Mouse (Mus musculus) MEL (cell line): ENCODE measurements around the gene Nadk. TPM values are rescaled to one million over a fixed set of nuclear protein-coding genes. Genes with fewer than 3 reads are reported as not detected.

Source experiments
- DNase-seq: peaks from one replicate; pipeline ENCODE4 v3.0.0; 2011; ENCODE audit warnings: low read depth, low spot score
- H3K27ac ChIP-seq: 2 replicates; pipeline ENCODE4 v1.5.1; 2012; ENCODE audit warnings: low read depth, mild to moderate bottlenecking, control low read depth, low read length, moderate library complexity; ENCODE audit not compliant: control insufficient read depth
- H3K27me3 ChIP-seq, 2 experiments: fragments of 150-350 bp in 1 of 2; sonication (generic) in 1 of 2; 2 replicates each; pipeline ENCODE4 v1.6.1; 2012; ENCODE audit warnings: low read length in 2 of 2, mild to moderate bottlenecking in 2 of 2, improper control_type of control experiment in 1 of 2, moderate library complexity in 1 of 2; ENCODE audit not compliant: insufficient read depth in 2 of 2, control insufficient read depth in 1 of 2
- H3K36me3 ChIP-seq, 2 experiments: 2 replicates each; pipeline ENCODE4 v1.6.1; 2012 to 2014; ENCODE audit warnings: low read length in 2 of 2, improper control_type of control experiment in 1 of 2, inconsistent platforms in 1 of 2, mild to moderate bottlenecking in 1 of 2; ENCODE audit not compliant: insufficient read depth in 2 of 2, control insufficient read depth in 1 of 2
- H3K4me1 ChIP-seq, 2 experiments: fragments of 150-350 bp in 1 of 2; sonication (generic) in 1 of 2; 2 replicates each; pipeline ENCODE4 v1.6.1; 2012; ENCODE audit warnings: low read length in 2 of 2, improper control_type of control experiment in 1 of 2, mild to moderate bottlenecking in 1 of 2; ENCODE audit not compliant: insufficient read depth in 2 of 2, control insufficient read depth in 1 of 2
- H3K4me3 ChIP-seq, 2 experiments: fragments of 150-350 bp in 1 of 2; sonication (generic) in 1 of 2; 2 replicates each; pipeline ENCODE4 v1.5.1; 2012; ENCODE audit warnings: low read depth in 2 of 2, low read length in 2 of 2, mild to moderate bottlenecking in 2 of 2, moderate library complexity in 2 of 2, control low read depth in 1 of 2, improper control_type of control experiment in 1 of 2; ENCODE audit not compliant: control insufficient read depth in 1 of 2, insufficient read depth in 1 of 2
- H3K79me2 ChIP-seq: 2 replicates; pipeline ENCODE4 v1.6.1; 2012; ENCODE audit warnings: mild to moderate bottlenecking, low read length, moderate library complexity; ENCODE audit not compliant: control insufficient read depth, poor library complexity, insufficient read depth
- H3K9ac ChIP-seq: 2 replicates; pipeline ENCODE4 v1.6.1; 2012; ENCODE audit warnings: low read depth, mild to moderate bottlenecking, control low read depth, low read length, moderate library complexity; ENCODE audit not compliant: control insufficient read depth, poor library complexity, severe bottlenecking
- H3K9me3 ChIP-seq: fragments of 150-350 bp; sonication (generic); replicated peaks from 2 replicates; pipeline ENCODE4 v1.6.1; 2012; ENCODE audit warnings: mild to moderate bottlenecking, low read length, improper control_type of control experiment, moderate library complexity; ENCODE audit not compliant: insufficient read depth
- BHLHE40 ChIP-seq: IDR thresholded peaks from 2 replicates; pipeline ENCODE4 v1.6.1; 2012; ENCODE audit warnings: low read depth, mild to moderate bottlenecking, inconsistent platforms, low read length, improper control_type of control experiment, borderline replicate concordance
- CHD1 ChIP-seq: IDR thresholded peaks from 2 replicates; pipeline ENCODE4 v1.6.1; 2012; ENCODE audit warnings: low read depth, mild to moderate bottlenecking, inconsistent platforms, low read length, improper control_type of control experiment
- CHD2 ChIP-seq: IDR thresholded peaks from 2 replicates; pipeline ENCODE4 v1.6.1; 2011; ENCODE audit warnings: low read length, improper control_type of control experiment
- CTCF ChIP-seq, 3 experiments: IDR thresholded peaks in 2 of 3; conservative IDR thresholded peaks in 1 of 3; 2 replicates each; pipeline ENCODE4 v1.5.1; 2011 to 2012; ENCODE audit warnings: low read length in 3 of 3, low read depth in 2 of 3, mild to moderate bottlenecking in 2 of 3, improper control_type of control experiment in 1 of 3, inconsistent platforms in 1 of 3, mixed read lengths in 1 of 3, moderate library complexity in 1 of 3; ENCODE audit not compliant: control insufficient read depth in 1 of 3, insufficient read depth in 1 of 3, poor library complexity in 1 of 3, severe bottlenecking in 1 of 3
- E2F4 ChIP-seq: IDR thresholded peaks from 2 replicates; pipeline ENCODE4 v1.6.1; 2011; ENCODE audit warnings: low read depth, low read length, improper control_type of control experiment, borderline replicate concordance
- ELF1 ChIP-seq: IDR thresholded peaks from 2 replicates; pipeline ENCODE4 v1.6.1; 2014; ENCODE audit warnings: low read depth, mild to moderate bottlenecking, inconsistent platforms, low read length, improper control_type of control experiment, moderate library complexity
- EP300 ChIP-seq, 2 experiments: IDR thresholded peaks; 2 replicates each; pipeline ENCODE4 v1.6.1; 2011; ENCODE audit warnings: improper control_type of control experiment in 2 of 2, low read length in 2 of 2, low read depth in 1 of 2, mild to moderate bottlenecking in 1 of 2
- ETS1 ChIP-seq: IDR thresholded peaks from 2 replicates; pipeline ENCODE4 v1.6.1; 2012; ENCODE audit warnings: low read depth, mild to moderate bottlenecking, inconsistent platforms, low read length, improper control_type of control experiment, moderate library complexity
- GABPA ChIP-seq: IDR thresholded peaks from 2 replicates; pipeline ENCODE4 v1.6.1; 2012; ENCODE audit warnings: low read depth, mild to moderate bottlenecking, inconsistent platforms, low read length, improper control_type of control experiment, moderate library complexity
- GATA1 ChIP-seq: IDR thresholded peaks from 2 replicates; pipeline ENCODE4 v1.6.1; 2011; ENCODE audit warnings: low read depth, low read length, improper control_type of control experiment
- HCFC1 ChIP-seq: IDR thresholded peaks from 2 replicates; pipeline ENCODE4 v1.6.1; 2012; ENCODE audit warnings: low read depth, mild to moderate bottlenecking, inconsistent platforms, low read length, improper control_type of control experiment, moderate library complexity
- JUND ChIP-seq: IDR thresholded peaks from 2 replicates; pipeline ENCODE4 v1.6.1; 2011; ENCODE audit warnings: low read depth, mild to moderate bottlenecking, improper control_type of control experiment, low read length
- KAT2A ChIP-seq: conservative IDR thresholded peaks from 2 replicates; pipeline ENCODE4 v1.6.1; 2012; ENCODE audit warnings: low read depth, low read length, improper control_type of control experiment, inconsistent platforms
- MAFK ChIP-seq: IDR thresholded peaks from 2 replicates; pipeline ENCODE4 v1.6.1; 2011; ENCODE audit warnings: low read depth, mild to moderate bottlenecking, low read length, improper control_type of control experiment, borderline replicate concordance
- MAX ChIP-seq: IDR thresholded peaks from 2 replicates; pipeline ENCODE4 v1.6.1; 2011; ENCODE audit warnings: low read length, improper control_type of control experiment
- MAZ ChIP-seq: IDR thresholded peaks from 2 replicates; pipeline ENCODE4 v1.6.1; 2012; ENCODE audit warnings: low read depth, mild to moderate bottlenecking, inconsistent platforms, low read length, improper control_type of control experiment
- MEF2A ChIP-seq: IDR thresholded peaks from 2 replicates; pipeline ENCODE4 v1.6.1; 2014; ENCODE audit warnings: low read depth, mild to moderate bottlenecking, inconsistent platforms, low read length, improper control_type of control experiment; ENCODE audit not compliant: poor library complexity, insufficient replicate concordance, severe bottlenecking; ENCODE audit errors: extremely low read depth
- MXI1 ChIP-seq: IDR thresholded peaks from 2 replicates; pipeline ENCODE4 v1.6.1; 2011; ENCODE audit warnings: mild to moderate bottlenecking, low read depth, low read length, improper control_type of control experiment
- MYB ChIP-seq: IDR thresholded peaks from 2 replicates; pipeline ENCODE4 v1.6.1; 2011; ENCODE audit warnings: mild to moderate bottlenecking, low read depth, low read length, improper control_type of control experiment
- MYC ChIP-seq: IDR thresholded peaks from 2 replicates; pipeline ENCODE4 v1.6.1; 2011; ENCODE audit warnings: low read depth, mild to moderate bottlenecking, low read length, improper control_type of control experiment, moderate library complexity
- NRF1 ChIP-seq: IDR thresholded peaks from 2 replicates; pipeline ENCODE4 v1.6.1; 2014; ENCODE audit warnings: low read depth, mild to moderate bottlenecking, inconsistent platforms, low read length, improper control_type of control experiment, moderate library complexity; ENCODE audit not compliant: poor library complexity, insufficient read depth, severe bottlenecking
- POLR2A ChIP-seq, 2 experiments: IDR thresholded peaks; 2 replicates each; pipeline ENCODE4 v1.6.1; 2011 to 2012; ENCODE audit warnings: low read length in 2 of 2, mild to moderate bottlenecking in 2 of 2, control low read depth in 1 of 2, improper control_type of control experiment in 1 of 2, low read depth in 1 of 2, moderate library complexity in 1 of 2; ENCODE audit not compliant: control insufficient read depth in 1 of 2, insufficient read depth in 1 of 2, poor library complexity in 1 of 2
- POLR2AphosphoS2 ChIP-seq: IDR thresholded peaks from 2 replicates; pipeline ENCODE4 v1.6.1; 2011; ENCODE audit warnings: low read length, improper control_type of control experiment
- POLR2AphosphoS5 ChIP-seq: IDR thresholded peaks from 2 replicates; pipeline ENCODE4 v1.6.1; 2012; ENCODE audit warnings: low read depth, borderline replicate concordance, mild to moderate bottlenecking, inconsistent platforms, low read length, moderate library complexity, mixed read lengths
- RAD21 ChIP-seq: IDR thresholded peaks from 2 replicates; pipeline ENCODE4 v1.6.1; 2011; ENCODE audit warnings: mild to moderate bottlenecking, low read depth, low read length, improper control_type of control experiment
- RCOR1 ChIP-seq: IDR thresholded peaks from 2 replicates; pipeline ENCODE4 v1.6.1; 2012; ENCODE audit warnings: low read depth, mild to moderate bottlenecking, inconsistent platforms, low read length, improper control_type of control experiment
- SIN3A ChIP-seq: IDR thresholded peaks from 2 replicates; pipeline ENCODE4 v1.6.1; 2012; ENCODE audit warnings: low read length, improper control_type of control experiment, inconsistent platforms
- SMC3 ChIP-seq: IDR thresholded peaks from 2 replicates; pipeline ENCODE4 v1.6.1; 2011; ENCODE audit warnings: low read depth, low read length, improper control_type of control experiment
- TAL1 ChIP-seq: IDR thresholded peaks from 2 replicates; pipeline ENCODE4 v1.6.1; 2012; ENCODE audit warnings: mild to moderate bottlenecking, inconsistent platforms, low read length, moderate library complexity, mixed read lengths
- TBP ChIP-seq: IDR thresholded peaks from 2 replicates; pipeline ENCODE4 v1.8.0; 2011; ENCODE audit warnings: low read depth, low read length, improper control_type of control experiment
- TCF12 ChIP-seq: IDR thresholded peaks from 2 replicates; pipeline ENCODE4 v1.6.1; 2014; ENCODE audit warnings: low read depth, mild to moderate bottlenecking, inconsistent platforms, low read length, improper control_type of control experiment, moderate library complexity
- USF1 ChIP-seq: IDR thresholded peaks from 2 replicates; pipeline ENCODE4 v1.6.1; 2014; ENCODE audit warnings: low read depth, mild to moderate bottlenecking, inconsistent platforms, low read length, improper control_type of control experiment, moderate library complexity
- USF2 ChIP-seq, 2 experiments: IDR thresholded peaks; 2 replicates each; pipeline ENCODE4 v1.6.1; 2011 to 2012; ENCODE audit warnings: improper control_type of control experiment in 2 of 2, low read length in 2 of 2, borderline replicate concordance in 1 of 2, inconsistent platforms in 1 of 2, low read depth in 1 of 2, mild to moderate bottlenecking in 1 of 2; ENCODE audit not compliant: insufficient read depth in 1 of 2
- ZC3H11A ChIP-seq: IDR thresholded peaks from 2 replicates; pipeline ENCODE4 v1.6.1; 2012; ENCODE audit warnings: low read depth, mild to moderate bottlenecking, inconsistent platforms, low read length, improper control_type of control experiment
- ZKSCAN1 ChIP-seq: IDR thresholded peaks from 2 replicates; pipeline ENCODE4 v1.6.1; 2012; ENCODE audit warnings: low read depth, mild to moderate bottlenecking, inconsistent platforms, low read length, improper control_type of control experiment, moderate library complexity
- ZMIZ1 ChIP-seq: IDR thresholded peaks from 2 replicates; pipeline ENCODE4 v1.6.1; 2012; ENCODE audit warnings: low read depth, mild to moderate bottlenecking, inconsistent platforms, low read length, improper control_type of control experiment, moderate library complexity
- ZNF384 ChIP-seq: IDR thresholded peaks from 2 replicates; pipeline ENCODE4 v1.6.1; 2012; ENCODE audit warnings: low read depth, mild to moderate bottlenecking, inconsistent platforms, low read length, improper control_type of control experiment
- polyA plus RNA-seq, 2 experiments: library from polyadenylated mRNA; stranded (reverse) in 1 of 2; unstranded in 1 of 2; fragments of >175 nt in 1 of 2; fragments of >200 nt in 1 of 2; gene quantifications; 2 replicates each; pipeline versions ENCODE4 v1.2.1 to v1.2.4; 2012; ENCODE audit warnings: low replicate concordance in 2 of 2, low read depth in 1 of 2; ENCODE audit not compliant: insufficient read length in 2 of 2, insufficient read depth in 1 of 2, missing spikeins in 1 of 2
- total RNA-seq: library from RNA; depleted of rRNA; stranded (reverse); fragments of 300-350 nt; gene quantifications from 2 replicates; pipeline ENCODE4 v1.2.3, GENCODE M21; 2012

Gene Nadk
- total and polyA plus RNA-seq, 3 experiments = 53.2 to 258 (median 151) TPM

DNA sequence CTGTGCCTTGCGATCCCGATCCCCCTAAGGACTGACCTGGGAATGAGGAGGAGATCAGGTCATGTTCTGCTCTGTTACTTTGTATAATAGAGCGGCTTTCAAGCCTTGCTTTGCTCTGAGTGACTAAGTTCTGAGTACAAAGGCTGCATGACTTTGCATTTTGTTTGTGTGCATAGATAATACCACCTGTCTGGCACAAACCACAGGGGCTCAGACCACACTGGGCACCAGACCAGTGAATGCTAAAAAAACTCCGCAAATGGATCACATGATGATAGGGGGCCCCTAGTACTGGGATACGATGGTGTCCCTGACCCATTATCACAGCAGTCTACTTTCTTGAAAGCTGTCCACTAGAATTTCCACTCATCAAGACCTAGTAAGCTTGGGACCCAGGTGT lies 34.4 kb downstream of the Nadk start:
- H3K27ac ChIP-seq = peak overlapping the region; percentile 47
- peak; percentile 80 for DNase-seq
- H3K9me3 ChIP-seq = no peaks in the 10 kb centered on the region
- peaks cover 23 to 29% of the 10 kb centered on the region in 2 experiments for H3K4me1 ChIP-seq
- H3K79me2 ChIP-seq = no peaks in the 10 kb centered on the region; the same call in 1 of the 2 replicates
- peaks cover 0 to 22% of the 10 kb centered on the region in 2 experiments; a peak in 2 of 4 replicates for H3K36me3 ChIP-seq
- peak overlapping the region in 1 of 2 experiments; percentile 43; a peak in 2 of 4 replicates for H3K4me3 ChIP-seq
- no peak overlapping the region; the same call in 1 of the 2 replicates for H3K9ac ChIP-seq
- no peaks in the 10 kb centered on the region for H3K27me3 ChIP-seq
- TF ChIP-seq ZMIZ1 (no peak), MAFK (peak; percentile 47; the same call in 1 of the 2 replicates), KAT2A (no peak), NRF1 (no peak), RCOR1 (peak; percentile 63), EP300 (IDR thresholded peaks at IDR 0.05; ENCODE audit: low read depth in 1 of 2, low read length in 2 of 2) (peak; percentile 85 to 89), MYC (no peak), USF2 (IDR thresholded peaks at IDR 0.05; ENCODE audit: borderline replicate concordance in 1 of 2, insufficient read depth in 1 of 2, low read depth in 1 of 2, low read length in 2 of 2) (0 out of 4 replicates have a peak, but pooled peaks of 1 of the 2 experiments have one; percentile 49), HCFC1 (no peak), ZC3H11A (no peak), MEF2A (no peak), CHD2 (no peak), BHLHE40 (peak; percentile 58; the same call in 1 of the 2 replicates), GATA1 (peak; percentile 73), POLR2AphosphoS2 (no peak), USF1 (peak; percentile 88), MAX (no peak; the same call in 1 of the 2 replicates), TBP (no peak), POLR2AphosphoS5 (no peak), GABPA (peak; percentile 74), MAZ (0 out of 2 replicates have a peak, but pooled peaks have one; percentile 15), TCF12 (peak; percentile 88), RAD21 (no peak), ELF1 (no peak), CTCF (IDR thresholded peaks at IDR 0.05 in 2 of 3, conservative IDR thresholded peaks at IDR 0.05 in 1 of 3; ENCODE audit: control insufficient read depth in 1 of 3, insufficient read depth in 1 of 3, low read depth in 2 of 3, low read length in 3 of 3, poor library complexity in 1 of 3, severe bottlenecking in 1 of 3) (no peak), MXI1 (peak; percentile 41; the same call in 1 of the 2 replicates), ZNF384 (peak; percentile 88), SIN3A (0 out of 2 replicates have a peak, but pooled peaks have one; percentile 42), MYB (no peak), SMC3 (0 out of 2 replicates have a peak, but pooled peaks have one; percentile 3), E2F4 (no peak), CHD1 (no peak), TAL1 (peak; percentile 88), POLR2A (IDR thresholded peaks at IDR 0.05; ENCODE audit: control insufficient read depth in 1 of 2, insufficient read depth in 1 of 2, low read depth in 1 of 2, low read length in 2 of 2, poor library complexity in 1 of 2) (no peak), ZKSCAN1 (no peak), JUND (no peak), ETS1 (peak; percentile 90)
